Mouse (Mus musculus) embryonic facial prominence, embryonic 15.5 days (tissue): ENCODE data around the gene Smarcd3. TPM values are rescaled to one million over a fixed set of nuclear protein-coding genes. Genes with fewer than 3 reads are reported as not detected.

Experiments
- ATAC-seq: fragments of 200-750 bp; cut with Nextera tagmentation; 2 replicates; pipeline ENCODE4 v1.8.0; 2017; ENCODE audit warnings: low read depth, moderate TSS enrichment; ENCODE audit not compliant: insufficient number of reproducible peaks, low FRiP score, low TSS enrichment
- H3K27ac ChIP-seq: fragments of 300-500 bp; sonication (generic); replicated peaks from 2 replicates; pipeline ENCODE4 v1.5.1; 2015; ENCODE audit warnings: mild to moderate bottlenecking, inconsistent platforms
- H3K27me3 ChIP-seq: fragments of 300-500 bp; sonication (generic); 2 replicates; pipeline ENCODE4 v1.6.1; 2015; ENCODE audit warnings: inconsistent platforms
- H3K36me3 ChIP-seq: fragments of 300-500 bp; sonication (generic); 2 replicates; pipeline ENCODE4 v1.6.1; 2015; ENCODE audit warnings: mild to moderate bottlenecking, inconsistent platforms
- H3K4me1 ChIP-seq: fragments of 300-500 bp; sonication (generic); 2 replicates; pipeline ENCODE4 v1.6.1; 2015; ENCODE audit warnings: inconsistent platforms
- H3K4me2 ChIP-seq: fragments of 300-500 bp; sonication (generic); replicated peaks from 2 replicates; pipeline ENCODE4 v1.6.1; 2015; ENCODE audit warnings: mild to moderate bottlenecking, inconsistent platforms
- H3K4me3 ChIP-seq: fragments of 300-500 bp; sonication (generic); replicated peaks from 2 replicates; pipeline ENCODE4 v1.5.1; 2015; ENCODE audit warnings: mild to moderate bottlenecking, inconsistent platforms
- H3K9ac ChIP-seq: fragments of 300-500 bp; sonication (generic); 2 replicates; pipeline ENCODE4 v1.6.1; 2015; ENCODE audit warnings: inconsistent platforms
- H3K9me3 ChIP-seq: fragments of 300-500 bp; sonication (generic); replicated peaks from 2 replicates; pipeline ENCODE4 v1.6.1; 2016; ENCODE audit warnings: inconsistent platforms
- WGBS: fragments of 180-500 bp; shearing (Covaris S2); methylation state at CpG from one replicate; pipeline ENCODE4 v1.1.7; 2015; 5-methylcytosine and 5-hydroxymethylcytosine counted together
- polyA plus RNA-seq: library from polyadenylated mRNA; unstranded; fragments of >200 nt; fragmentation: Nextera tagmentation; extraction: Ambion mirVana; gene quantifications from 2 replicates; pipeline ENCODE4 v1.2.1, GENCODE M21; 2015

Smarcd3 gene
- polyA plus RNA-seq, 1 experiment from 2014 or later = 42.4 TPM

- Histone ChIP-seq H3K9me3 (no peaks in the 10 kb centered on the region), H3K4me1 (no peaks in the 10 kb centered on the region), H3K27me3 (no peaks in the 10 kb centered on the region), H3K9ac (no peak overlapping the region), H3K4me2 (no peak overlapping the region), H3K27ac (no peak overlapping the region), H3K36me3 (no peaks in the 10 kb centered on the region), H3K4me3 (no peak overlapping the region)
- ATAC-seq = no peak
- 63% methylated on average over 6 of the region's 6 CpGs for WGBS
Observed at GRCm38 (mm10) chr5:24639081-24639480, 14.9 kb upstream of the Smarcd3 start.

DNA sequence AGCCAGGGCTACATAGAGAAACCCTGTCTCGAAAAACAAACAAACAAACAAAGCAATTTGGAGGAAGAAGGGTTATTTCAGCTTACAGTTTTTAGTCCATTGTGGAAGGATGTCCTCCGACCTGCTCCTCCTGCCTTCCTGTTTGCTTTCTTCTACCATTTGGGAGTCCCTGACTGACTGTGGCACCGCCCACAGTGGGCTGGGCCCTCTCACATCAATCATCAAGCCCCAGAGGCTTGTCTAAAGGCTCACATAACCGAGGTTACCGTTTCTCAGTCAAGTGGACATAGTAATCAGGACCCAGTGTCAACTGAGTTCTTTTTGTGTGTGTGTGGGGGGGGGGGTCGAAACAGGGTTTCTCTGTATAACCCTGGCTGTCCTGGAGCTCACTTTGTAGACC, 13.9 kb upstream of the Smarcd3 start:
- Histone ChIP-seq H3K9ac (no peak overlapping the region), H3K36me3 (no peaks in the 10 kb centered on the region), H3K4me3 (no peak overlapping the region), H3K27me3 (no peaks in the 10 kb centered on the region), H3K4me2 (no peak overlapping the region), H3K9me3 (no peaks in the 10 kb centered on the region), H3K4me1 (no peaks in the 10 kb centered on the region), H3K27ac (no peak overlapping the region)
- ATAC-seq = no peak
- WGBS = 53% methylated on average over 6 of the region's 6 CpGs

- Histone ChIP-seq H3K27me3 (no peaks in the 10 kb centered on the region), H3K36me3 (no peaks in the 10 kb centered on the region), H3K4me1 (no peaks in the 10 kb centered on the region), H3K9ac (no peak overlapping the region), H3K4me2 (no peak overlapping the region), H3K4me3 (no peak overlapping the region), H3K27ac (no peak overlapping the region), H3K9me3 (no peaks in the 10 kb centered on the region)
- WGBS = 73% methylated on average over 4 of the region's 4 CpGs
- ATAC-seq = no peak
Observed at GRCm38 (mm10) chr5:24636987-24637386, 12.8 kb upstream of the Smarcd3 start.

GRCm38 (mm10) chr5:24635526-24636141, 11.4 kb upstream of the Smarcd3 start:
- no peak for ATAC-seq
- Histone ChIP-seq H3K9me3 (no peaks in the 10 kb centered on the region), H3K9ac (no peak overlapping the region), H3K4me2 (no peak overlapping the region), H3K4me1 (no peaks in the 10 kb centered on the region), H3K36me3 (no peaks in the 10 kb centered on the region), H3K4me3 (no peak overlapping the region), H3K27ac (no peak overlapping the region), H3K27me3 (no peaks in the 10 kb centered on the region)
- 77% methylated on average over 6 of the region's 6 CpGs for WGBS

- 50% methylated on average over 1 of the region's 1 CpGs for WGBS
Observed at GRCm38 (mm10) chr5:24635093-24635492, 10.9 kb upstream of the Smarcd3 start.

DNA sequence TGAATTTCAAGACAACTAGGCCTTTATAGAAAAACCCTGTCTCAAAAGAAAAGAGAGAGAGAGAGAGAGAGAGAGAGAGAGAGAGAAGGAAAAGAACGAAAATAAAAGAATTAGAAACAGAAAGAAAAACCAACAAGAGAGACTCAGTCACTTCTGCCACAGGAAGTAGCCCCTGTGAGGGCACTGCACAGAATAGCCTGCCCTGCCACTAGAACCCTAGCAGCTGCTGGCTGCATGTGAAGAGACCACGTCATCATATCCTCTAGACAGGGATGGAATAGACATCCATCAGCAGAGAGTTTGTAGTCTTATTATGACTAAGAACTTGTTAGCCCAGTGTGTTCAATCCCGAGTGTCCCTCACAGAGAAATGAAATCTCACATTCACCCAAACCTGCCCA, 5.5 kb upstream of the Smarcd3 start:
- Histone ChIP-seq H3K27ac (no peak overlapping the region), H3K4me1 (peaks cover 3% of the 10 kb centered on the region), H3K4me3 (no peak overlapping the region), H3K36me3 (no peaks in the 10 kb centered on the region), H3K9me3 (no peaks in the 10 kb centered on the region), H3K27me3 (peaks cover 4% of the 10 kb centered on the region; the same call in 1 of the 2 replicates), H3K4me2 (no peak overlapping the region), H3K9ac (no peak overlapping the region)
- WGBS = 51% methylated on average over 3 of the region's 3 CpGs
- no peak for ATAC-seq

More at GRCm38 (mm10) chr5:24635093-24635492, 10.9 kb upstream of the Smarcd3 start:
- Histone ChIP-seq H3K9ac (no peak overlapping the region), H3K27me3 (no peaks in the 10 kb centered on the region), H3K36me3 (no peaks in the 10 kb centered on the region), H3K4me2 (no peak overlapping the region), H3K27ac (no peak overlapping the region), H3K4me1 (no peaks in the 10 kb centered on the region), H3K9me3 (no peaks in the 10 kb centered on the region), H3K4me3 (no peak overlapping the region)
- no peak for ATAC-seq

DNA sequence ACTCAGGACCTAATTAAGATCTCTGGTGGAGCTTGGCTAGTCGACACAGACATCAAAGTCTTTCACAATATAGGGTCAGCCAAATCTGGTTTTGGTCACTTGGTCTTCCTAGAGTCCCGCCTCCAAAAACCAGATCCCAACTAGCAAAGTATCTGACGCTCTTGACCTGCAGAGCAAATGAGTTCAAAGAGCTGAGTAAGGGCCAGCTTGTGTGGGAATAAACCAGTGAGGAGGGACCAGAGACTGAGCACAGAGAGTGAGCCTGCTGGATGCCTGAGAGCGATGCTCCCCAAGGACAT, 560 bp upstream of the Smarcd3 start:
- Histone ChIP-seq H3K27me3 (peaks cover 17% of the 10 kb centered on the region), H3K4me1 (peaks cover 24% of the 10 kb centered on the region), H3K4me2 (peak overlapping the region; percentile 84), H3K27ac (no peak overlapping the region), H3K9me3 (no peaks in the 10 kb centered on the region), H3K4me3 (peak overlapping the region; percentile 52; the same call in 1 of the 2 replicates), H3K36me3 (no peaks in the 10 kb centered on the region), H3K9ac (no peak overlapping the region)
- 33% methylated on average over 4 of the region's 4 CpGs for WGBS
- ATAC-seq = no peak

DNA sequence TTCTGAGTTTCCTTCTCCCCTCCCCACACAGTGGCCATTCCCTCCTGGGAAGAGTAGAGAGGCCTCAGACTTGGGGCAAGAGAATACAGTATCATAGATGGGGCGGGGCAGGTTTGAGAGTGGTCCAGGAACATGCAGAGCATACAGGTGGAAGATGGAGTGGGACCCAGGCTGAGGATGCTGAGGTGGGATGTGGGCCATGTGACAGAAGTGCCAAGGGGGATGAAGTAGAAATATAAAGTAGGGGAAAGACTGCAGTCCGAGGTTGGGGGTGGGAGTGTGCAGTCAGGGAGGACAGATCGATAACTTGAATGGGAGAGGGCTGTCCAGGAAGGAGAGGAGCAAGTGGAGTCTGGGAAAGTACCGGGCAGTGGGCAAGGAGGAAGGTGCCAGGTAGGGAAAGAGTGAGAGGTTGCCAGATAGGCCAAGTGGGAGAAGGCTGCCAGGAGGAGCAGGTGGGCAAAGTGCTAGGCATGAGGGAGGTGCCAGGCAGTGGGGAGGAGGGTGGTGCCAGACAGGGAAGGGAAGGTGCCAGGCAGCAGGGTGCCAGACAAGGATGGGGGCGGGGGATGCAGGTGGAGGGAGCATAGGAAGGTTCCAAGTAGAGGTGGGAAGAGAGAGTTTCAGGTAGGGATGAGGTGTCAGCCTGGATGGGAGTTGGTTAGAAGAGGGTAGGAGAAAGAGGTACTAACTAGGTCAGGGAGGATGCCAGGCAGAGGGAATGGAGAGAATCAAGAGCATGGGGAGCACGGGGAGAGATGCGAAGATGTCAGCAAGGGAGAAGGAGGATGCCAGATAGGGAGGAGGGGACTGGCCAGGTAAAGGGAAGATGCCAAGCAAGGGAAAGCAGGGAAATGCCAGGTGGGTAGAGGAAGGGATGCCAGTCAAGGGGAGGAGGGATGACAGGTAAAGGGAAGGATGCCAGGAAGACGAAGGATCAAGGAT, 898 bp downstream of the Smarcd3 start:
- Histone ChIP-seq H3K9me3 (no peaks in the 10 kb centered on the region), H3K9ac (no peak overlapping the region), H3K4me1 (peaks cover 24% of the 10 kb centered on the region), H3K36me3 (no peaks in the 10 kb centered on the region), H3K27ac (no peak overlapping the region), H3K27me3 (peaks cover 17% of the 10 kb centered on the region), H3K4me3 (peak overlapping the region; percentile 52), H3K4me2 (peak overlapping the region; percentile 84)
- 49% methylated on average over 8 of the region's 8 CpGs for WGBS
- no peak for ATAC-seq

- Histone ChIP-seq H3K9me3 (no peaks in the 10 kb centered on the region), H3K4me1 (peaks cover 24% of the 10 kb centered on the region), H3K9ac (no peak overlapping the region), H3K27me3 (peaks cover 17% of the 10 kb centered on the region), H3K4me3 (no peak overlapping the region), H3K4me2 (no peak overlapping the region), H3K27ac (no peak overlapping the region), H3K36me3 (no peaks in the 10 kb centered on the region)
- 67% methylated on average over 7 of the region's 7 CpGs for WGBS
- no peak; the same call in 1 of the 2 replicates for ATAC-seq
Observed at GRCm38 (mm10) chr5:24622386-24623040, 1.7 kb downstream of the Smarcd3 start.

DNA sequence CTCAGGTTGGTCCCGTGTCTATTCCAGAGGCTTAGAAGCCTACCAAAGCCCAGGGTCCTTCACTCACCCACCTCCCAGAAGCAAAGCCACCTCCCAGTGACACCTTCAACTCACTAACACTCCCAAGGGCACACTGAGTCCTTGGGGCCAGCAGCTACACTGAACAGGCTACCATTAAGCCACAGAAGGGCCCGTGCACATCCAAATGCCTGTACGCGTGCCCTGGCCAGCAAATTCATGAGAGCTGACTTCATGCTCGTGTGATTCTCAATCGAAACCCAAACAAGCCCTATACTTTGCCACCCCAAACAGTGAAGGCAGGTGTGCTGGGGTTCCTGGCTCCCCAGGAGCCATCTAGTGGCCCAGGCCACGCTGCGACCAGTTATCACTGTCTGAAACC, 3.6 kb downstream of the Smarcd3 start:
- H3K27ac ChIP-seq = no peak overlapping the region
- H3K4me2 ChIP-seq = no peak overlapping the region
- H3K4me1 ChIP-seq = peaks cover 24% of the 10 kb centered on the region
- H3K9me3 ChIP-seq = no peaks in the 10 kb centered on the region
- no peaks in the 10 kb centered on the region for H3K36me3 ChIP-seq
- peaks cover 17% of the 10 kb centered on the region for H3K27me3 ChIP-seq
- no peak overlapping the region for H3K4me3 ChIP-seq
- ATAC-seq = no peak
- H3K9ac ChIP-seq = no peak overlapping the region
- WGBS = 65% methylated on average over 8 of the region's 8 CpGs

GRCm38 (mm10) chr5:24620116-24620515, 4.1 kb downstream of the Smarcd3 start:
- Histone ChIP-seq H3K9me3 (no peaks in the 10 kb centered on the region), H3K27ac (no peak overlapping the region), H3K36me3 (no peaks in the 10 kb centered on the region), H3K9ac (no peak overlapping the region), H3K4me1 (peaks cover 24% of the 10 kb centered on the region), H3K4me2 (no peak overlapping the region), H3K27me3 (peaks cover 17% of the 10 kb centered on the region), H3K4me3 (no peak overlapping the region)
- WGBS = 34% methylated on average over 8 of the region's 8 CpGs
- no peak for ATAC-seq
